ENCODE assay signal across 19 mouse cellular contexts in genomic region chr5:33700010-33700409, GRCm38 (mm10). TPM values are rescaled to one million over a fixed set of nuclear protein-coding genes. Genes with fewer than 3 reads are reported as not detected.
DNase-seq lines count a peak whose midpoint lies in the region; ATAC-seq and TF ChIP-seq lines count a peak whose summit lies in the region.
"Had no signal": no experiment of that assay in that cellular context is flagged by ENCODE, and none has a peak within 500 bp of the region (broad histone marks: within the 10 kb centered on the region; RNA-seq: fewer than 3 reads in every experiment).

No protein-coding gene starts in this region.

- H3K27me3 ChIP-seq in forebrain, embryonic 11.5 days (ENCODE audit: control insufficient read depth, insufficient read depth, low read length) = peaks cover 44% of the 10 kb centered on the region
- 0 out of 2 replicates have a peak, but pooled peaks cover 3% of the 10 kb centered on the region for H3K27me3 ChIP-seq in forebrain, embryonic 16.5 days (replicated peaks; ENCODE audit: control insufficient read depth, insufficient read depth, low read length)
- peaks cover 91% of the 10 kb centered on the region for H3K27me3 ChIP-seq in hindbrain, embryonic 10.5 days (ENCODE audit: insufficient read depth, poor library complexity, severe bottlenecking)
- H3K27me3 ChIP-seq in hindbrain, embryonic 11.5 days (ENCODE audit: control insufficient read depth, insufficient read depth, low read length) = peaks cover 6% of the 10 kb centered on the region; the same call in 1 of the 2 replicates
- H3K27me3 ChIP-seq in midbrain, embryonic 11.5 days (ENCODE audit: control insufficient read depth, insufficient read depth, low read length) = peaks cover 52% of the 10 kb centered on the region
- H3K27me3 ChIP-seq in midbrain, postnatal 0 days (ENCODE audit: insufficient read depth, low read length) = peaks cover 9% of the 10 kb centered on the region

- H3K9ac ChIP-seq in forebrain, embryonic 11.5 days (ENCODE audit: low read length) = peak overlapping the region; percentile 5; the same call in 1 of the 2 replicates
- no peak overlapping the region for H3K9ac ChIP-seq in forebrain, embryonic 16.5 days (replicated peaks; ENCODE audit: low read depth, low read length)
- H3K9ac ChIP-seq in hindbrain, embryonic 11.5 days (ENCODE audit: low read depth, low read length) = no peak overlapping the region
- H3K9ac ChIP-seq in midbrain, embryonic 11.5 days (ENCODE audit: low read length) = peak overlapping the region; percentile 27
- no peak overlapping the region for H3K9ac ChIP-seq in midbrain, postnatal 0 days (replicated peaks; ENCODE audit: low read length, poor library complexity, severe bottlenecking)
- H3K9ac ChIP-seq: neural tube, embryonic 12.5 days had no signal

- H3K36me3 ChIP-seq in forebrain, embryonic 11.5 days (ENCODE audit: control insufficient read depth, insufficient read depth, low read length) = no peaks in the 10 kb centered on the region
- H3K36me3 ChIP-seq in forebrain, embryonic 16.5 days (ENCODE audit: control insufficient read depth, insufficient read depth) = no peaks in the 10 kb centered on the region
- no peaks in the 10 kb centered on the region for H3K36me3 ChIP-seq in hindbrain, embryonic 10.5 days
- H3K36me3 ChIP-seq in hindbrain, embryonic 11.5 days (ENCODE audit: control insufficient read depth, insufficient read depth, low read length) = no peaks in the 10 kb centered on the region
- H3K36me3 ChIP-seq in midbrain, embryonic 11.5 days (ENCODE audit: control insufficient read depth, insufficient read depth, low read length) = no peaks in the 10 kb centered on the region
- H3K36me3 ChIP-seq in midbrain, postnatal 0 days (ENCODE audit: insufficient read depth, low read length) = no peaks in the 10 kb centered on the region
- H3K36me3 ChIP-seq: neural tube, embryonic 12.5 days had no signal

- no peak for ATAC-seq in forebrain, embryonic 11.5 days (replicated peaks; ENCODE audit: low FRiP score)
- ATAC-seq in forebrain, embryonic 16.5 days = no peak
- ATAC-seq in hindbrain, embryonic 11.5 days (ENCODE audit: low FRiP score) = no peak
- no peak for ATAC-seq in midbrain, embryonic 11.5 days (ENCODE audit: low FRiP score)
- ATAC-seq in midbrain, postnatal 0 days (ENCODE audit: low FRiP score) = no peak
- no peak for ATAC-seq in activated CD4-positive, CD25-positive, alpha-beta regulatory T cell, adult 4 months
- ATAC-seq: hindbrain, postnatal 0 days had no signal

- H3K4me2 ChIP-seq in forebrain, embryonic 11.5 days (ENCODE audit: low read depth, low read length, severe bottlenecking) = no peak overlapping the region
- no peak overlapping the region for H3K4me2 ChIP-seq in forebrain, embryonic 16.5 days (ENCODE audit: low read length)
- no peak overlapping the region for H3K4me2 ChIP-seq in hindbrain, embryonic 11.5 days (replicated peaks; ENCODE audit: low read depth, low read length)
- no peak overlapping the region for H3K4me2 ChIP-seq in midbrain, embryonic 11.5 days
- no peak overlapping the region for H3K4me2 ChIP-seq in midbrain, postnatal 0 days (ENCODE audit: low read depth, low read length, poor library complexity, severe bottlenecking)
- H3K4me2 ChIP-seq: neural tube, embryonic 12.5 days had no signal

- H3K9me3 ChIP-seq in forebrain, embryonic 11.5 days (ENCODE audit: control insufficient read depth, low read length) = no peaks in the 10 kb centered on the region
- H3K9me3 ChIP-seq in forebrain, embryonic 16.5 days (ENCODE audit: control insufficient read depth, low read length) = no peaks in the 10 kb centered on the region
- no peaks in the 10 kb centered on the region for H3K9me3 ChIP-seq in hindbrain, embryonic 10.5 days
- no peaks in the 10 kb centered on the region for H3K9me3 ChIP-seq in hindbrain, embryonic 11.5 days (ENCODE audit: control insufficient read depth, low read length)
- H3K9me3 ChIP-seq in midbrain, embryonic 11.5 days (ENCODE audit: control insufficient read depth, low read length) = no peaks in the 10 kb centered on the region
- no peaks in the 10 kb centered on the region for H3K9me3 ChIP-seq in midbrain, postnatal 0 days (ENCODE audit: low read length)
- H3K9me3 ChIP-seq: neural tube, embryonic 12.5 days had no signal

- H3K27ac ChIP-seq in forebrain, embryonic 11.5 days (ENCODE audit: low read depth, low read length) = no peak overlapping the region
- H3K27ac ChIP-seq in forebrain, embryonic 16.5 days (ENCODE audit: low read length) = no peak overlapping the region; the same call in 1 of the 2 replicates
- H3K27ac ChIP-seq in hindbrain, embryonic 10.5 days = peak overlapping the region; percentile 95
- H3K27ac ChIP-seq in hindbrain, embryonic 11.5 days (ENCODE audit: low read depth, low read length) = no peak overlapping the region
- H3K27ac ChIP-seq in midbrain, embryonic 11.5 days (ENCODE audit: low read depth, low read length) = no peak overlapping the region
- H3K27ac ChIP-seq in midbrain, postnatal 0 days (ENCODE audit: low read depth, low read length) = no peak overlapping the region
- H3K27ac ChIP-seq: hindbrain, postnatal 0 days; neural tube, embryonic 12.5 days; stomach, postnatal 0 days had no signal

- peaks cover 56% of the 10 kb centered on the region for H3K4me1 ChIP-seq in forebrain, embryonic 11.5 days (replicated peaks; ENCODE audit: control insufficient read depth, insufficient read depth, low read length)
- H3K4me1 ChIP-seq in forebrain, embryonic 16.5 days (replicated peaks; ENCODE audit: control insufficient read depth, insufficient read depth, low read length) = peaks cover 48% of the 10 kb centered on the region
- H3K4me1 ChIP-seq in hindbrain, embryonic 10.5 days (replicated peaks) = peaks cover 99% of the 10 kb centered on the region
- peaks cover 45% of the 10 kb centered on the region for H3K4me1 ChIP-seq in hindbrain, embryonic 11.5 days (replicated peaks; ENCODE audit: control insufficient read depth, insufficient read depth, low read length)
- peaks cover 71% of the 10 kb centered on the region for H3K4me1 ChIP-seq in midbrain, embryonic 11.5 days (ENCODE audit: control insufficient read depth, insufficient read depth, low read length)
- H3K4me1 ChIP-seq in midbrain, postnatal 0 days (ENCODE audit: insufficient read depth, low read length) = peaks cover 3% of the 10 kb centered on the region; the same call in 1 of the 2 replicates

- no peak for DNase-seq in forebrain, embryonic 11.5 days (ENCODE audit: low spot score)
- DNase-seq in hindbrain, embryonic 10.5 days (ENCODE audit: low spot score) = no peak
- no peak for DNase-seq in hindbrain, embryonic 11.5 days (ENCODE audit: low spot score)
- DNase-seq in midbrain, embryonic 11.5 days (ENCODE audit: low spot score, missing footprints) = no peak
- no peak for DNase-seq in midbrain, postnatal 0 days (ENCODE audit: low spot score)
- DNase-seq in T-cell, adult 2 months (ENCODE audit: low spot score) = no peak
- DNase-seq: cerebellum, adult 9-10 months; gastrocnemius, postnatal 14 days; kidney, adult 11 months; lung, adult 2 months; lung, postnatal 36 days had no signal

- TF ChIP-seq CTCF in midbrain, postnatal 0 days (IDR thresholded peaks at IDR 0.05) = no peak

- 52% methylated on average over 13 of the region's 13 CpGs for WGBS in forebrain, embryonic 11.5 days
- 43% methylated on average over 13 of the region's 13 CpGs for WGBS in forebrain, embryonic 16.5 days
- WGBS in hindbrain, embryonic 10.5 days = 48% methylated on average over 13 of the region's 13 CpGs
- WGBS in hindbrain, embryonic 11.5 days = 55% methylated on average over 13 of the region's 13 CpGs
- 59% methylated on average over 13 of the region's 13 CpGs for WGBS in midbrain, embryonic 11.5 days
- 52% methylated on average over 13 of the region's 13 CpGs for WGBS in midbrain, postnatal 0 days

- no peak overlapping the region for H3K4me3 ChIP-seq in forebrain, embryonic 11.5 days (ENCODE audit: low read depth, low read length)
- H3K4me3 ChIP-seq in forebrain, embryonic 16.5 days (replicated peaks; ENCODE audit: low read length) = no peak overlapping the region
- H3K4me3 ChIP-seq in hindbrain, embryonic 10.5 days = 0 out of 2 replicates have a peak overlapping the region, but pooled peaks have one; percentile 2
- no peak overlapping the region for H3K4me3 ChIP-seq in hindbrain, embryonic 11.5 days (ENCODE audit: low read depth, low read length)
- H3K4me3 ChIP-seq in midbrain, embryonic 11.5 days (ENCODE audit: low read depth, low read length) = no peak overlapping the region
- H3K4me3 ChIP-seq in midbrain, postnatal 0 days (ENCODE audit: low read depth, low read length) = no peak overlapping the region
- H3K4me3 ChIP-seq: erythroblast, embryonic 14.5 days; neural tube, embryonic 12.5 days had no signal

RNA-seq across cellular contexts. Expression of gene Fgfr3, which starts 21.5 kb away (rescaled TPM):
- polyA plus RNA-seq in forebrain, embryonic 11.5 days (2014; fragmentation: Nextera tagmentation; extraction: Ambion mirVana) = 100 and 105 TPM in 2 replicates
- polyA plus RNA-seq in forebrain, embryonic 16.5 days (2015; fragmentation: Nextera tagmentation; extraction: Ambion mirVana) = 29.9 and 33.0 TPM in 2 replicates
- polyA plus RNA-seq in hindbrain, embryonic 10.5 days (2016; fragmentation: Nextera tagmentation; extraction: Ambion mirVana) = 80.5 and 84.6 TPM in 2 replicates
- polyA plus RNA-seq in hindbrain, embryonic 11.5 days (2014; fragmentation: Nextera tagmentation; extraction: Ambion mirVana) = 50.9 and 56.4 TPM in 2 replicates
- polyA plus RNA-seq in midbrain, embryonic 11.5 days (2014; fragmentation: Nextera tagmentation; extraction: Ambion mirVana) = 61.8 and 68.0 TPM in 2 replicates
- total RNA-seq in midbrain, postnatal 0 days (2014; rRNA removed) = 71.3 and 81.6 TPM in 2 replicates
- 24.5 and 28.1 TPM in 2 replicates for polyA plus RNA-seq in midbrain, postnatal 0 days (2015; fragmentation: Nextera tagmentation; extraction: Ambion mirVana)
- under 1 TPM in 1 of 2 experiments, not detected in 1; 0.11 TPM for polyA plus RNA-seq in activated CD4-positive, CD25-positive, alpha-beta regulatory T cell, adult 4 months (2017; shearing (Covaris generic))
- total RNA-seq: megakaryocyte-erythroid progenitor cell, adult 5-6 weeks; monocyte, adult 5-6 weeks had no signal
- polyA plus RNA-seq: erythroblast, embryonic 14.5 days had no signal

RNA-seq across cellular contexts. Expression of gene Tmem129, which starts 41.8 kb away (rescaled TPM):
- polyA plus RNA-seq in forebrain, embryonic 11.5 days (2014; fragmentation: Nextera tagmentation; extraction: Ambion mirVana) = 39.3 and 41.8 TPM in 2 replicates
- polyA plus RNA-seq in forebrain, embryonic 16.5 days (2015; fragmentation: Nextera tagmentation; extraction: Ambion mirVana) = 35.4 and 39.1 TPM in 2 replicates
- polyA plus RNA-seq in hindbrain, embryonic 10.5 days (2016; fragmentation: Nextera tagmentation; extraction: Ambion mirVana) = 37.1 and 40.9 TPM in 2 replicates
- 37.2 and 39.0 TPM in 2 replicates for polyA plus RNA-seq in hindbrain, embryonic 11.5 days (2014; fragmentation: Nextera tagmentation; extraction: Ambion mirVana)
- 36.0 and 37.4 TPM in 2 replicates for polyA plus RNA-seq in midbrain, embryonic 11.5 days (2014; fragmentation: Nextera tagmentation; extraction: Ambion mirVana)
- total RNA-seq in midbrain, postnatal 0 days (2014; rRNA removed) = 26.0 and 29.5 TPM in 2 replicates
- polyA plus RNA-seq in midbrain, postnatal 0 days (2015; fragmentation: Nextera tagmentation; extraction: Ambion mirVana) = 17.3 and 21.4 TPM in 2 replicates
- 10 to 100 TPM; 26.9 to 27.1 TPM for polyA plus RNA-seq in activated CD4-positive, CD25-positive, alpha-beta regulatory T cell, adult 4 months (2017; shearing (Covaris generic))

RNA-seq across cellular contexts. Expression of gene Tacc3, which starts 42.1 kb away (rescaled TPM):
- polyA plus RNA-seq in forebrain, embryonic 11.5 days (2014; fragmentation: Nextera tagmentation; extraction: Ambion mirVana) = 331 and 332 TPM in 2 replicates
- polyA plus RNA-seq in forebrain, embryonic 16.5 days (2015; fragmentation: Nextera tagmentation; extraction: Ambion mirVana) = 71.9 and 85.2 TPM in 2 replicates
- 259 and 305 TPM in 2 replicates for polyA plus RNA-seq in hindbrain, embryonic 10.5 days (2016; fragmentation: Nextera tagmentation; extraction: Ambion mirVana)
- 232 and 255 TPM in 2 replicates for polyA plus RNA-seq in hindbrain, embryonic 11.5 days (2014; fragmentation: Nextera tagmentation; extraction: Ambion mirVana)
- polyA plus RNA-seq in midbrain, embryonic 11.5 days (2014; fragmentation: Nextera tagmentation; extraction: Ambion mirVana) = 277 and 307 TPM in 2 replicates
- total RNA-seq in midbrain, postnatal 0 days (2014; rRNA removed) = 9.9 and 17.4 TPM in 2 replicates
- 18.7 and 21.3 TPM in 2 replicates for polyA plus RNA-seq in midbrain, postnatal 0 days (2015; fragmentation: Nextera tagmentation; extraction: Ambion mirVana)
- polyA plus RNA-seq in activated CD4-positive, CD25-positive, alpha-beta regulatory T cell, adult 4 months (2017; shearing (Covaris generic)) = 10 to 100 TPM; 51.6 to 56.2 TPM

RNA-seq across cellular contexts. Expression of gene Slbp, which starts 47.6 kb away (rescaled TPM):
- 295 and 321 TPM in 2 replicates for polyA plus RNA-seq in forebrain, embryonic 11.5 days (2014; fragmentation: Nextera tagmentation; extraction: Ambion mirVana)
- 126 and 130 TPM in 2 replicates for polyA plus RNA-seq in forebrain, embryonic 16.5 days (2015; fragmentation: Nextera tagmentation; extraction: Ambion mirVana)
- 255 and 317 TPM in 2 replicates for polyA plus RNA-seq in hindbrain, embryonic 10.5 days (2016; fragmentation: Nextera tagmentation; extraction: Ambion mirVana)
- polyA plus RNA-seq in hindbrain, embryonic 11.5 days (2014; fragmentation: Nextera tagmentation; extraction: Ambion mirVana) = 257 and 262 TPM in 2 replicates
- polyA plus RNA-seq in midbrain, embryonic 11.5 days (2014; fragmentation: Nextera tagmentation; extraction: Ambion mirVana) = 304 and 334 TPM in 2 replicates
- 91.2 and 99.5 TPM in 2 replicates for total RNA-seq in midbrain, postnatal 0 days (2014; rRNA removed)
- 119 and 126 TPM in 2 replicates for polyA plus RNA-seq in midbrain, postnatal 0 days (2015; fragmentation: Nextera tagmentation; extraction: Ambion mirVana)
- polyA plus RNA-seq in activated CD4-positive, CD25-positive, alpha-beta regulatory T cell, adult 4 months (2017; shearing (Covaris generic)) = 100 to 1,000 TPM; 182 to 187 TPM

Comparison
In these comparisons a context has a peak if more than half of its experiments do, and no peak if none do; other contexts are left out.
1. H3K9ac ChIP-seq: peak in forebrain, embryonic 11.5 days (single experiment) and midbrain, embryonic 11.5 days (single experiment); none in forebrain, embryonic 16.5 days (single experiment), hindbrain, embryonic 11.5 days (single experiment) and midbrain, postnatal 0 days (single experiment).
2. RNA of gene Fgfr3, which starts 21.5 kb away (polyA plus RNA-seq): 100 to 105 TPM in forebrain, embryonic 11.5 days, 80.5 to 84.6 TPM in hindbrain, embryonic 10.5 days, 61.8 to 68.0 TPM in midbrain, embryonic 11.5 days, 50.9 to 56.4 TPM in hindbrain, embryonic 11.5 days, 29.9 to 33.0 TPM in forebrain, embryonic 16.5 days and 24.5 to 28.1 TPM in midbrain, postnatal 0 days; 0.11 TPM in activated CD4-positive, CD25-positive, alpha-beta regulatory T cell, adult 4 months; every median in the first group is over 10 times any median in the second.